Mouse (Mus musculus): ENCODE data around the gene Pigu.

Gene Pigu

GRCm38 (mm10) chr2:155357686-155358399 is 613 bp upstream of the Pigu start:
- no peak for DNase-seq

GRCm38 (mm10) chr2:155354402-155354801 is 2.8 kb downstream of the Pigu start:
- no peak for DNase-seq

- no peak for DNase-seq
Observed at GRCm38 (mm10) chr2:155346670-155347069, 10.6 kb downstream of the Pigu start.

- DNase-seq: no peak
Observed at GRCm38 (mm10) chr2:155340166-155340565, 17.1 kb downstream of the Pigu start.

GRCm38 (mm10) chr2:155336254-155336653 is 21.0 kb downstream of the Pigu start:
- no peak for DNase-seq

- DNase-seq: no peak
Observed at GRCm38 (mm10) chr2:155335231-155335630, 22.0 kb downstream of the Pigu start.

GRCm38 (mm10) chr2:155333421-155333820 is 23.8 kb downstream of the Pigu start:
- DNase-seq: no peak

GRCm38 (mm10) chr2:155331351-155331750 is 25.9 kb downstream of the Pigu start:
- DNase-seq: no peak

GRCm38 (mm10) chr2:155330811-155331210 is 26.4 kb downstream of the Pigu start:
- no peak for DNase-seq

- DNase-seq: no peak
Observed at GRCm38 (mm10) chr2:155329707-155330106, 27.5 kb downstream of the Pigu start.

- no peak for DNase-seq
Observed at GRCm38 (mm10) chr2:155328906-155329305, 28.3 kb downstream of the Pigu start.

GRCm38 (mm10) chr2:155327906-155328305 is 29.3 kb downstream of the Pigu start:
- DNase-seq: no peak

GRCm38 (mm10) chr2:155326001-155326400 is 31.2 kb downstream of the Pigu start:
- DNase-seq: no peak

GRCm38 (mm10) chr2:155320596-155320995 is 36.6 kb downstream of the Pigu start:
- DNase-seq: no peak

GRCm38 (mm10) chr2:155318618-155319017 is 38.6 kb downstream of the Pigu start:
- DNase-seq: no peak

- DNase-seq: no peak
Observed at GRCm38 (mm10) chr2:155313671-155314070, 43.6 kb downstream of the Pigu start.

GRCm38 (mm10) chr2:155308936-155309592 is 48.2 kb downstream of the Pigu start:
- DNase-seq: no peak

- no peak for DNase-seq
Observed at GRCm38 (mm10) chr2:155299563-155299962, 57.7 kb downstream of the Pigu start.

- DNase-seq: no peak
Observed at GRCm38 (mm10) chr2:155295453-155295852, 61.8 kb downstream of the Pigu start.

GRCm38 (mm10) chr2:155293946-155294345 is 63.3 kb downstream of the Pigu start:
- DNase-seq: no peak

- no peak for DNase-seq
Observed at GRCm38 (mm10) chr2:155293382-155293781, 63.8 kb downstream of the Pigu start.

- no peak for DNase-seq
Observed at GRCm38 (mm10) chr2:155290066-155290465, 67.2 kb downstream of the Pigu start.

GRCm38 (mm10) chr2:155287456-155288250 is 69.6 kb downstream of the Pigu start:
- no peak for DNase-seq

- no peak for DNase-seq
Observed at GRCm38 (mm10) chr2:155285744-155286143, 71.5 kb downstream of the Pigu start.
